Mouse (Mus musculus): Measurements from ENCODE around the gene Nfe2l1. TPM values are rescaled to one million over a fixed set of nuclear protein-coding genes. Genes with fewer than 3 reads are reported as not detected.

Nfe2l1 gene
- total RNA-seq (2014; rRNA removed), result 46.5 and 57.4 TPM in 2 replicates
- 47.3 and 62.4 TPM in 2 replicates for polyA plus RNA-seq (2015; fragmentation: Nextera tagmentation; extraction: Ambion mirVana)

DNA sequence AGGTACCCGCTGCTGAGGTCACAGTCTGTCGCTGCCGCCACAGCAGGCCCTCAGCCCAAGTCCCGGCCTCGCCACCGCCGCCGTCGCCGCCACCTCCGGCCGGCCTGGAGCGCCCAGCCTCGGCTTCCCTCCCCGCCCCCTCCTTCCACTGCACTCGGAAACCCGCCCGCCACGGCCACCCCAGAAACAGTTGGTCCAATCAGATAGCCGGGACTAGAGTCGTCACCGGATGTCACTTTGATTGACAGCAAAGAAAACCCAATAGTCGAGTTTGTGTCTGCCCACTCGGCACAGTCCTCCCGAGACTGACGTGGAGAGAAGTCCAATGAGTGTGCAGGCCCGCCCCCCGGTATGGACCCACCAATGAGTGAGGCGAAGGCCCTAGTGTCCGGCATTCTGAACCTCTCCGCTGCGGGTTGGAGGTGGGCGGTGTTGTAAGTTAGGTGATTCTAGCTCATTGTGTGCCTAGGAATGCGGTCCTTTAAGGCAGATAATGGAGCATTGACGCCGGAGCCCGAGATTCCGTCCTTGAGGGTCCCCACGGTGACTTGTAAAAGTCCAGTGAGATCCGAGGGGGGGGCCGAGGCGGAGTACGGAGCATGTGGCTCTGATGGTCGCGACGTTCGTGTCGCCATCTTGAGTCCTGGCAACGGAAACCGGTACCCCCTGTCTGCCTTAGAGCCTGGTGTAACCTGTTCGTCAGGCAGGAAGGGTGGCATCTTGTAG lies at the start of gene Nfe2l1:
Nfe2l1 (minus strand) TSS at position 156 of the 726 bp plus-strand sequence.
- Histone ChIP-seq H3K36me3 (ENCODE audit: insufficient read depth) (peaks cover 13% of the 10 kb centered on the region), H3K4me3 (ENCODE audit: low read depth, low read length) (peak within 1 kb of the TSS; percentile 87), H3K27me3 (ENCODE audit: insufficient read depth, low read length) (no peaks in the 10 kb centered on the region), H3K9ac (peak within 1 kb of the TSS; percentile 79), H3K27ac (ENCODE audit: low read depth, low read length) (peak within 1 kb of the TSS; percentile 95), H3K9me3 (ENCODE audit: low read length) (no peaks in the 10 kb centered on the region), H3K4me1 (ENCODE audit: insufficient read depth) (peaks cover 10% of the 10 kb centered on the region), H3K4me2 (ENCODE audit: low read depth) (peak within 1 kb of the TSS; percentile 74)
- peak; percentile 98 for DNase-seq
- WGBS, result under 1% methylated on average over 51 of the region's 51 CpGs
- TF ChIP-seq CTCF (IDR thresholded peaks at IDR 0.05; ENCODE audit: low read depth), result peak; percentile 28
- peak; percentile 99 for ATAC-seq

DNA sequence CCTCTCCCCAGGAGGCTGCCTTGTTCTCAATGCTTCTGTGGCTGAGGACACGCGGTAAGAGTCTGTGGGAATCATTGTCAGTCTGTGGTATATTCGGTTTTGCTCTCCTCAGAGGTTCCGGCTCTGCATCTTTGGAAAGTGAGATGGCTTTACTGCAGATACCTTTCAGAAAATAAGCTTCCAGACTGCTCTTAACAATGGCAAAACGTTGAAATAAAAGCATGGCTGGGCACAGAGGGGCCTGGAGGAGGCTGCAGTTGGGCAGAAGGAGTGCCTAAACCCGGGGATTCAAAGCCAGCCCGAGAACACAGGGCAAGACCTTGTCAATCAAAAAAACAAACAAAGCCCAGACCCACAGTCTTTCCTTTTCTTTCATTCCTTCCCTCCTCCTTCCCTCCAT lies 49.6 kb upstream of the Nfe2l1 start:
- Histone ChIP-seq H3K4me2 (ENCODE audit: low read depth) (no peak overlapping the region), H3K9me3 (ENCODE audit: low read length) (no peaks in the 10 kb centered on the region), H3K36me3 (ENCODE audit: insufficient read depth) (no peaks in the 10 kb centered on the region), H3K27me3 (ENCODE audit: insufficient read depth, low read length) (no peaks in the 10 kb centered on the region), H3K4me3 (ENCODE audit: low read depth, low read length) (no peak overlapping the region), H3K27ac (ENCODE audit: low read depth, low read length) (no peak overlapping the region), H3K4me1 (ENCODE audit: insufficient read depth) (peaks cover 20% of the 10 kb centered on the region), H3K9ac (no peak overlapping the region)
- DNase-seq (no peak), ATAC-seq (no peak)
- WGBS, result 9% methylated on average over 7 of the region's 7 CpGs
- no peak for TF ChIP-seq CTCF (IDR thresholded peaks at IDR 0.05; ENCODE audit: low read depth)

DNA sequence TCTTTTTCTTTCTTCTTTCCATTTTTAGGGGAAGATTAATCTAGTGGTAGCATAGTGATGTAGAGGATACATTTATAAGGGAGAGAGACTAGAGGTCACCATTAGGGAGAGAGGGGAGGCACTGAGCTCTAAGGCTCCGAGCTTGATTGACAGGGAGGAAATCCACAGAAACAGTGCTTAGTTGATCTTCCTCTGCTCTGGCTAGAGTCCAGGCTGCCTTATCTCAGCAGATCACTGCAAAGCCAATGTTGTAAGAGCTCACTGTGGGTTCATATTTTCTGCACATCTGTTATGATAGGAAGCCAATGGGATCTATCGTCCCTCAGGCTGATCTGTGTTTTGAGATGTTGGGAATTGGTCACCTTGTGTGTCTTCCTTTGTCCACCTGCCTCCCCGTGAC lies 48.9 kb upstream of the Nfe2l1 start:
- WGBS, result 31% methylated on average over 3 of the region's 3 CpGs
- H3K4me1 ChIP-seq (ENCODE audit: insufficient read depth), result peaks cover 22% of the 10 kb centered on the region
- DNase-seq (no peak), ATAC-seq (no peak)
- no peak overlapping the region for H3K9ac ChIP-seq
- TF ChIP-seq CTCF (IDR thresholded peaks at IDR 0.05; ENCODE audit: low read depth), result no peak
- H3K36me3 ChIP-seq (ENCODE audit: insufficient read depth), result no peaks in the 10 kb centered on the region
- no peak overlapping the region for H3K27ac ChIP-seq (ENCODE audit: low read depth, low read length)
- no peaks in the 10 kb centered on the region for H3K9me3 ChIP-seq (ENCODE audit: low read length)
- H3K4me2 ChIP-seq (ENCODE audit: low read depth), result no peak overlapping the region
- no peak overlapping the region for H3K4me3 ChIP-seq (ENCODE audit: low read depth, low read length)
- no peaks in the 10 kb centered on the region for H3K27me3 ChIP-seq (ENCODE audit: insufficient read depth, low read length)

DNA sequence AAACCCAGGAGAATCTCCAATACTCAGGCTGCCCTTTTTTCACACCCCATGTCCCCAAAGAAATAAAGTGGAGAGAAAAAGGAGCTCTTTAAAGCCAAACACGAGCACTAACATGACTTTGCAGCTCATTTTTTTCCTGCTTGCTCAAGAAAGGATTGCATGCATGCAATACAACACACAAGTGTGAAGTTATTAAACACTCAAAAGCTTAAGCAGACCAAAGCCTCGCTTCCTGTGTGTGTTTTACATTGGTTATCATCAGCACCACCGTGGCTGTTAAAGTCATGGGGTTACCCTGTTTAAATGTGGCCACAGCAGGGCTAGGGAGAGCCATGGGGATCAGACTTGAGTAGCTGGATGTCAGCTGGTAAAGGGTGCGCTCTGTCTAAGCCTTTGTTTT lies 47.3 kb upstream of the Nfe2l1 start:
- Histone ChIP-seq H3K4me3 (ENCODE audit: low read depth, low read length) (no peak overlapping the region), H3K9ac (peak overlapping the region; percentile 39; the same call in 1 of the 2 replicates), H3K9me3 (ENCODE audit: low read length) (no peaks in the 10 kb centered on the region), H3K27ac (ENCODE audit: low read depth, low read length) (peak overlapping the region; percentile 94), H3K4me1 (ENCODE audit: insufficient read depth) (peaks cover 38% of the 10 kb centered on the region), H3K4me2 (ENCODE audit: low read depth) (no peak overlapping the region), H3K36me3 (ENCODE audit: insufficient read depth) (no peaks in the 10 kb centered on the region), H3K27me3 (ENCODE audit: insufficient read depth, low read length) (no peaks in the 10 kb centered on the region)
- ATAC-seq (no peak), DNase-seq (peak; percentile 39)
- 38% methylated on average over 4 of the region's 4 CpGs for WGBS
- no peak for TF ChIP-seq CTCF (IDR thresholded peaks at IDR 0.05; ENCODE audit: low read depth)

DNA sequence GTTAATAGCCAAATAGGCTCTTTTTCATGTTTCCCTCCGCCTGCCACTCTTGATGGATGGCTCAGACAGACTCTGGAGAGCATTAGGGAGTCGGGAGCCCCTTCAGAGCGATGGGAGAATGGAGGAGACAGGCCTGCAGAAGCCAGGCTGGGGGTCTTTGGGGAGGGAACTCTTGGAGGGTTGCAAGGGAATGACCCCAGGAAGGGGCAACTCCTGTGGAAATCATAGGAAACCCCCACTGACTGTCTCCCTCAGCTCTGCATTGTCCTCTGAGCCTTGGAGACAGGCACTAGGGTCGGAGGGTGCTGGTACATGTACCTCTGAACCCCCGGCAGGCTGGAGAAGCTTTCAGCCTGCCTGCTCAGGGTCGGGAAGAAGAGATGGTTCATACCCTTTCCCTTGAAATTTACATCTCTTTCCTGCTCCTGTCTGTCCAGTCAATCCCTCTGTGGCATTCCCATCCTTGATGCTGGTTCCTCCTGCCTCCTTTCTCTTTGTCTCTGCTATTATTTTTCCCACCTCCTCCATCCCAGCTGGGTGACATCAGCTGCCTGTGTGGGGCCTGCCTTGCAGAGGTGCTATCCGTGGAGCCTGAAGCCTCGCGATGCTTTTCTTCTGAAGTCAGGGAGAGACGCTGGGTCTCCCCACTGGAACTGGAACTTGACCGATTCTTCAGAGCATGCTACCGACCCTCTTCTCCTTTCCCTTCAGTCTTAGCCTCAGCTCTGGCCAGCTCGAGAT lies 46.7 kb upstream of the Nfe2l1 start:
- peak overlapping the region; percentile 94 for H3K27ac ChIP-seq (ENCODE audit: low read depth, low read length)
- 7% methylated on average over 13 of the region's 13 CpGs for WGBS
- peak overlapping the region; percentile 39 for H3K9ac ChIP-seq
- DNase-seq, result peak; percentile 65
- no peaks in the 10 kb centered on the region for H3K27me3 ChIP-seq (ENCODE audit: insufficient read depth, low read length)
- H3K4me2 ChIP-seq (ENCODE audit: low read depth), result peak overlapping the region; percentile 71
- ATAC-seq, result peak; percentile 76
- no peak for TF ChIP-seq CTCF (IDR thresholded peaks at IDR 0.05; ENCODE audit: low read depth)
- H3K36me3 ChIP-seq (ENCODE audit: insufficient read depth), result no peaks in the 10 kb centered on the region
- peaks cover 38% of the 10 kb centered on the region for H3K4me1 ChIP-seq (ENCODE audit: insufficient read depth)
- peak overlapping the region; percentile 35 for H3K4me3 ChIP-seq (ENCODE audit: low read depth, low read length)
- no peaks in the 10 kb centered on the region for H3K9me3 ChIP-seq (ENCODE audit: low read length)

DNA sequence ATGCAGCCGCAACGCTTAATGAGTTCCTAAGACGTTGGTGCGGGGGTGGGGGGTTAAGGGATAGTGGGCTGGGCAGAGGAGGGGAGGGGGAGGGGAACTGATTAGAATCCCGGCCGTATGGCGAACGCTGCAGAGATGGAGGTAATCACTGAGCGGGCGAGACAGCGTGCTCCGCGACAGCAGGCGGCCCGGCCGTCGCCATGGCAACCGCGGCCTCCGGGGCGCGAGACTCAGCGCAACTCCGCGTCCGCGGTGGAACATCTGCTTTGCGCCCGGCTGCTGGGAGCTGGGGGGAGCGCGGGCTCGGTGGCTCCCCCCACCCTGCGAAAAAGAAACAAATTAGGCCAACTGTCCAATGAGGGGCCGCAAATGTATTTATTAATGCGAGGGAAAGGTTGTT lies 46.0 kb upstream of the Nfe2l1 start:
- no peaks in the 10 kb centered on the region for H3K36me3 ChIP-seq (ENCODE audit: insufficient read depth)
- DNase-seq (peak; percentile 93), ATAC-seq (peak; percentile 86)
- H3K9ac ChIP-seq, result peak overlapping the region; percentile 46
- 1% methylated on average over 34 of the region's 35 CpGs for WGBS
- no peaks in the 10 kb centered on the region for H3K9me3 ChIP-seq (ENCODE audit: low read length)
- H3K4me3 ChIP-seq (ENCODE audit: low read depth, low read length), result peak overlapping the region; percentile 35
- TF ChIP-seq CTCF (IDR thresholded peaks at IDR 0.05; ENCODE audit: low read depth), result no peak
- no peaks in the 10 kb centered on the region for H3K27me3 ChIP-seq (ENCODE audit: insufficient read depth, low read length)
- peaks cover 38% of the 10 kb centered on the region for H3K4me1 ChIP-seq (ENCODE audit: insufficient read depth)
- peak overlapping the region; percentile 71 for H3K4me2 ChIP-seq (ENCODE audit: low read depth)
- peak overlapping the region; percentile 94 for H3K27ac ChIP-seq (ENCODE audit: low read depth, low read length)

DNA sequence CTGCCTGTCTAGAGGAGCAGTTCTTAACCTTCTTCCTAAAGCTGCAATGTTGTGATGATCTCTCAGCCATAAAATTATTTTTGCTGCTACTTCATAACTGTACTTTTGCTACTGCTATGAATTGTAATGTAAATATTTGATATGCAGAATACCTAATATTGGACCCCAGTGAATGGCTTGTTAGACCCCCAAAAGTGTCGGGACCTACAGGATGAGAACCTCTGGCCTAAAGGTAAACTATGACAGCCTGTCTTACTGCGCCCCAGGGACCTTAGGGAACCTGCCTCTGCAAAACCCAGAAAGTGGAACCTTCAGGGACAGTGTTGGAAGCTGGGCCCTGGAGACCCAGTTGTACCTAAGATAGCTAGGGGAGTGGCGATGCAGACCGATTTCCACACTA lies 45.5 kb upstream of the Nfe2l1 start:
- DNase-seq (no peak), ATAC-seq (no peak)
- no peak for TF ChIP-seq CTCF (IDR thresholded peaks at IDR 0.05; ENCODE audit: low read depth)
- Histone ChIP-seq H3K27ac (ENCODE audit: low read depth, low read length) (peak overlapping the region; percentile 94), H3K9ac (peak overlapping the region; percentile 46), H3K4me1 (ENCODE audit: insufficient read depth) (peaks cover 38% of the 10 kb centered on the region), H3K9me3 (ENCODE audit: low read length) (no peaks in the 10 kb centered on the region), H3K4me2 (ENCODE audit: low read depth) (peak overlapping the region; percentile 71), H3K36me3 (ENCODE audit: insufficient read depth) (no peaks in the 10 kb centered on the region), H3K27me3 (ENCODE audit: insufficient read depth, low read length) (no peaks in the 10 kb centered on the region), H3K4me3 (ENCODE audit: low read depth, low read length) (peak overlapping the region; percentile 35)
- 23% methylated on average over 4 of the region's 4 CpGs for WGBS

All from forebrain, postnatal 0 days (tissue).